Mouse (Mus musculus) kidney, embryonic 15.5 days (tissue): ENCODE measurements at regions not wholly inside any gene's neighbourhood (a gene's known extent, or its start where the extent isn't known, plus 50 kb on each side); places are given as distances from the start of the nearest gene placed in this dataset.

Experiments
- ATAC-seq: fragments of 200-750 bp; cut with Nextera tagmentation; replicated peaks from 2 replicates; pipeline ENCODE4 v1.8.0; 2017; ENCODE audit warnings: moderate TSS enrichment; ENCODE audit not compliant: low FRiP score
- H3K27ac ChIP-seq: fragments of 300-500 bp; sonication (generic); 2 replicates; pipeline ENCODE4 v1.5.1; 2015; ENCODE audit warnings: mild to moderate bottlenecking, inconsistent platforms
- H3K27me3 ChIP-seq: fragments of 300-500 bp; sonication (generic); 2 replicates; pipeline ENCODE4 v1.6.1; 2015; ENCODE audit warnings: inconsistent platforms
- H3K36me3 ChIP-seq: fragments of 300-500 bp; sonication (generic); 2 replicates; pipeline ENCODE4 v1.6.1; 2015; ENCODE audit warnings: inconsistent platforms
- H3K4me1 ChIP-seq: fragments of 300-500 bp; sonication (generic); 2 replicates; pipeline ENCODE4 v1.6.1; 2015; ENCODE audit warnings: inconsistent platforms
- H3K4me2 ChIP-seq: fragments of 300-500 bp; sonication (generic); 2 replicates; pipeline ENCODE4 v1.6.1; 2015; ENCODE audit warnings: moderate library complexity, mild to moderate bottlenecking, inconsistent platforms
- H3K4me3 ChIP-seq: fragments of 300-500 bp; sonication (generic); replicated peaks from 2 replicates; pipeline ENCODE4 v1.5.1; 2015; ENCODE audit warnings: mild to moderate bottlenecking, inconsistent platforms
- H3K9ac ChIP-seq: fragments of 300-500 bp; sonication (generic); 2 replicates; pipeline ENCODE4 v1.6.1; 2015; ENCODE audit warnings: mild to moderate bottlenecking, inconsistent platforms
- H3K9me3 ChIP-seq: fragments of 300-500 bp; sonication (generic); replicated peaks from 2 replicates; pipeline ENCODE4 v1.6.1; 2016; ENCODE audit warnings: inconsistent platforms
- WGBS: fragments of 180-500 bp; shearing (Covaris S2); methylation state at CpG from one replicate; pipeline ENCODE4 v1.1.7; 2015; ENCODE audit warnings: mixed read lengths; 5-methylcytosine and 5-hydroxymethylcytosine counted together

- Histone ChIP-seq H3K9ac (no peak overlapping the region), H3K9me3 (no peaks in the 10 kb centered on the region), H3K4me3 (no peak overlapping the region), H3K27me3 (no peaks in the 10 kb centered on the region), H3K4me1 (no peaks in the 10 kb centered on the region; the same call in 1 of the 2 replicates), H3K36me3 (no peaks in the 10 kb centered on the region), H3K4me2 (no peak overlapping the region), H3K27ac (no peak overlapping the region)
- ATAC-seq, result no peak
- 60% methylated on average over 4 of the region's 4 CpGs for WGBS
Measured at GRCm38 (mm10) chr4:88956605-88957004, 76.6 kb upstream of the Ifne start.

GRCm38 (mm10) chr4:88956151-88956550 is 76.2 kb upstream of the Ifne start:
- H3K4me3 ChIP-seq, result no peak overlapping the region
- H3K4me1 ChIP-seq, result no peaks in the 10 kb centered on the region; the same call in 1 of the 2 replicates
- no peaks in the 10 kb centered on the region for H3K27me3 ChIP-seq
- no peaks in the 10 kb centered on the region for H3K36me3 ChIP-seq
- no peak for ATAC-seq
- no peaks in the 10 kb centered on the region for H3K9me3 ChIP-seq
- H3K9ac ChIP-seq, result no peak overlapping the region
- 11% methylated on average over 7 of the region's 7 CpGs for WGBS
- no peak overlapping the region for H3K4me2 ChIP-seq
- no peak overlapping the region for H3K27ac ChIP-seq

GRCm38 (mm10) chr4:88955571-88955970 is 75.6 kb upstream of the Ifne start:
- Histone ChIP-seq H3K4me2 (no peak overlapping the region; the same call in 1 of the 2 replicates), H3K36me3 (no peaks in the 10 kb centered on the region), H3K27ac (no peak overlapping the region), H3K9ac (no peak overlapping the region), H3K9me3 (no peaks in the 10 kb centered on the region), H3K27me3 (no peaks in the 10 kb centered on the region), H3K4me1 (no peaks in the 10 kb centered on the region; the same call in 1 of the 2 replicates), H3K4me3 (no peak overlapping the region)
- 50% methylated on average over 7 of the region's 7 CpGs for WGBS
- ATAC-seq, result no peak

GRCm38 (mm10) chr4:88954045-88954444 is 74.0 kb upstream of the Ifne start:
- no peaks in the 10 kb centered on the region for H3K27me3 ChIP-seq
- no peak overlapping the region for H3K4me3 ChIP-seq
- ATAC-seq, result no peak
- no peaks in the 10 kb centered on the region for H3K9me3 ChIP-seq
- no peak overlapping the region for H3K27ac ChIP-seq
- no peaks in the 10 kb centered on the region; the same call in 1 of the 2 replicates for H3K4me1 ChIP-seq
- no peak overlapping the region for H3K4me2 ChIP-seq
- H3K9ac ChIP-seq, result no peak overlapping the region
- WGBS, result 95% methylated on average over 3 of the region's 3 CpGs
- no peaks in the 10 kb centered on the region for H3K36me3 ChIP-seq

- 72% methylated on average over 1 of the region's 1 CpGs for WGBS
- no peaks in the 10 kb centered on the region; the same call in 1 of the 2 replicates for H3K4me1 ChIP-seq
- no peak overlapping the region for H3K4me2 ChIP-seq
- H3K4me3 ChIP-seq, result no peak overlapping the region
- no peaks in the 10 kb centered on the region for H3K9me3 ChIP-seq
- peaks cover 16% of the 10 kb centered on the region for H3K27me3 ChIP-seq
- H3K27ac ChIP-seq, result no peak overlapping the region
- no peaks in the 10 kb centered on the region for H3K36me3 ChIP-seq
- ATAC-seq, result no peak
- no peak overlapping the region for H3K9ac ChIP-seq
Measured at GRCm38 (mm10) chr4:88951034-88951336, 71.0 kb upstream of the Ifne start.

GRCm38 (mm10) chr4:88950181-88951033 is 70.4 kb upstream of the Ifne start:
- no peak for ATAC-seq
- Histone ChIP-seq H3K9me3 (no peaks in the 10 kb centered on the region), H3K27ac (no peak overlapping the region), H3K4me2 (no peak overlapping the region), H3K27me3 (peaks cover 16% of the 10 kb centered on the region), H3K9ac (no peak overlapping the region), H3K4me3 (no peak overlapping the region), H3K36me3 (no peaks in the 10 kb centered on the region), H3K4me1 (no peaks in the 10 kb centered on the region)
- WGBS, result 58% methylated on average over 12 of the region's 12 CpGs

- Histone ChIP-seq H3K36me3 (no peaks in the 10 kb centered on the region), H3K4me3 (no peak overlapping the region), H3K27ac (no peak overlapping the region), H3K27me3 (peaks cover 16% of the 10 kb centered on the region), H3K9me3 (no peaks in the 10 kb centered on the region), H3K4me2 (no peak overlapping the region), H3K9ac (no peak overlapping the region), H3K4me1 (no peaks in the 10 kb centered on the region)
- 83% methylated on average over 4 of the region's 4 CpGs for WGBS
- ATAC-seq, result no peak
Measured at GRCm38 (mm10) chr4:88948027-88948859, 68.2 kb upstream of the Ifne start.

GRCm38 (mm10) chr4:88941955-88942354 is 62.0 kb upstream of the Ifne start:
- 74% methylated on average over 4 of the region's 4 CpGs for WGBS
- no peak overlapping the region for H3K27ac ChIP-seq
- H3K36me3 ChIP-seq, result no peaks in the 10 kb centered on the region
- H3K4me1 ChIP-seq, result peaks cover 11% of the 10 kb centered on the region; the same call in 1 of the 2 replicates
- H3K4me3 ChIP-seq, result no peak overlapping the region
- peaks cover 52% of the 10 kb centered on the region for H3K27me3 ChIP-seq
- H3K9ac ChIP-seq, result no peak overlapping the region
- ATAC-seq, result no peak
- H3K4me2 ChIP-seq, result no peak overlapping the region
- no peaks in the 10 kb centered on the region for H3K9me3 ChIP-seq

GRCm38 (mm10) chr4:88940670-88941069 is 60.7 kb upstream of the Ifne start:
- peaks cover 57% of the 10 kb centered on the region for H3K27me3 ChIP-seq
- H3K4me2 ChIP-seq, result no peak overlapping the region
- no peak overlapping the region for H3K27ac ChIP-seq
- H3K4me1 ChIP-seq, result peaks cover 11% of the 10 kb centered on the region; the same call in 1 of the 2 replicates
- H3K9ac ChIP-seq, result no peak overlapping the region
- no peak overlapping the region for H3K4me3 ChIP-seq
- no peaks in the 10 kb centered on the region for H3K9me3 ChIP-seq
- no peak for ATAC-seq
- WGBS, result 84% methylated on average over 2 of the region's 2 CpGs
- no peaks in the 10 kb centered on the region for H3K36me3 ChIP-seq

GRCm38 (mm10) chr4:88939397-88939796 is 59.4 kb upstream of the Ifne start:
- Histone ChIP-seq H3K9ac (no peak overlapping the region), H3K4me2 (no peak overlapping the region), H3K27me3 (peaks cover 70% of the 10 kb centered on the region), H3K4me3 (no peak overlapping the region), H3K36me3 (no peaks in the 10 kb centered on the region), H3K27ac (no peak overlapping the region), H3K9me3 (no peaks in the 10 kb centered on the region), H3K4me1 (peaks cover 11% of the 10 kb centered on the region; the same call in 1 of the 2 replicates)
- 59% methylated on average over 4 of the region's 4 CpGs for WGBS
- ATAC-seq, result no peak

- H3K27ac ChIP-seq, result 0 out of 2 replicates have a peak overlapping the region, but pooled peaks have one; percentile 30
- H3K4me3 ChIP-seq, result peak overlapping the region; percentile 60
- H3K4me2 ChIP-seq, result peak overlapping the region; percentile 96
- no peaks in the 10 kb centered on the region for H3K36me3 ChIP-seq
- ATAC-seq, result peak; percentile 78
- peak overlapping the region; percentile 33; the same call in 1 of the 2 replicates for H3K9ac ChIP-seq
- peaks cover 77% of the 10 kb centered on the region for H3K27me3 ChIP-seq
- no peaks in the 10 kb centered on the region for H3K9me3 ChIP-seq
- H3K4me1 ChIP-seq, result peaks cover 11% of the 10 kb centered on the region; the same call in 1 of the 2 replicates
- WGBS, result 8% methylated on average over 11 of the region's 11 CpGs
Measured at GRCm38 (mm10) chr4:88938712-88939032, 58.7 kb upstream of the Ifne start.
